ENCODE assay signal across 1 mouse cellular context in the genomic region with DNA sequence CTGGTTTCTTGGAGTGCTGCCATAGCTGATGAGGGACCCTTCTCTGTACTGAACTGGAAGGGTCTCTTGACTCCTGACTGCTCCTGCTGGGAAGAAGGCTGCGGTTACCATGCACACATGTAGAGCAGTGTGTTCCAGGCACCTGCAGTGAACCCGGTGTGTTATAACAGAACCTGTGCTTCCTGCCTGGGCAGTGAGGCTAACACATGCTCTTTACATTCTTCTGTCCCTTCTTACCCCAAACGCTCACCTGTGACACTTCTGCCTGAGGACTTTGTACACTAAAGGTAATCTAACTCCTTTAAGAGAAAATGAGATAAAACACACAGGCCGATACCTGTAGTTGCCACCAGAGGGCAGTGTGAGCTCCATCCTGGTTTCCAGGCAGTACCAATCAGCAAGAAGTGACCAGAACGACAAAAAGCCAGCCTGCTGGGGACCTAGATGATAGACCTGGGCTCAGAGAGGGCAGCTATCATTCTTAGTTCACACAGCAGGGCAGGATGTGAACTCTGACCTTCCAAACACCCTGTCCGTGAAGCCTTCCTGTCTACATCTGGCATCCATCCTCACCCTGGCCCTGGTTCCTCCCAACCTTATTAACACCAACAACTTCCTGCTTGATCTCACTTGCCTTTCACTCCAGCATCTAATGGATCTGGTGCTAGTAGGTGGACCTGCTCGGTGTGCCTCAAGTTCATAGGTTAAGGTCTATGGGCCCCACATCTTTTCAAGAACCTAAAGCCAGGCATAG.
TF ChIP-seq lines count a peak whose summit lies in the region.

No protein-coding gene starts in this region.

TF ChIP-seq in C2C12, 6 proteins besides CTCF, POLR2A, EP300 and RAD21:
- no peak for TF ChIP-seq USF1 (IDR thresholded peaks at IDR 0.05; ENCODE audit: low read depth)
- no peak for TF ChIP-seq MAX (IDR thresholded peaks at IDR 0.05)
- TF ChIP-seq CEBPB (IDR thresholded peaks at IDR 0.05; ENCODE audit: low read depth), result no peak
- TF ChIP-seq MYOG (IDR thresholded peaks at IDR 0.05; ENCODE audit: control insufficient read depth, extremely low read depth, insufficient read length), result no peak
